Comparison of ENCODE assay signal across 9 mouse cellular contexts in the genomic region with DNA sequence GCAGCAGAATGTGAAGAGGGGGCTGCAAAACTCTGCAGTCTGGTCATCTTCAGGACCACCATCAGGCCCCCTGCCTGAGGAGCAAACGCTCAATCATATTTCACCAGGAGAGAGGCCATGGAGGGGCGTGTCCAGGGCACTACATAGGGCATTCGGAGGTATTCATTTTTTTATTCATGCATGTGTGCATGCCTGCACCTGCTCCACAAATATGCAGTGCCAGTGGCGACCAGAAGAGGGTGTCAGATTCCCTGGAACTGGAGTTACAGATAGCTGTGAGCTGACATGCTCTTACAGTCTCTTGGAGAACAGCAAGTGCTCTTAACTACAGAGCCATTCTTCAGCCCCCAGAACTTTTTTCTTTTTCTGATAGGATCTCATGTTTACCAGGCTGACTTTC. TPM values are rescaled to one million over a fixed set of nuclear protein-coding genes. Genes with fewer than 3 reads are reported as not detected.
DNase-seq lines count a peak whose midpoint lies in the region; ATAC-seq lines count a peak whose summit lies in the region.
"Had no signal": no experiment of that assay in that cellular context is flagged by ENCODE, and none has a peak within 500 bp of the region (broad histone marks: within the 10 kb centered on the region; RNA-seq: fewer than 3 reads in every experiment).

No protein-coding gene starts in this region.

- peak; percentile 68; the same call in 1 of the 2 replicates for ATAC-seq in forebrain, embryonic 13.5 days
- ATAC-seq in liver, embryonic 12.5 days: peak; percentile 64; the same call in 1 of the 2 replicates
- peak; percentile 74 for ATAC-seq in neural tube, embryonic 14.5 days (ENCODE audit: low read depth)
- no peak for ATAC-seq in monocyte, adult 5-6 weeks (replicated peaks; ENCODE audit: insufficient number of reproducible peaks, low FRiP score, low TSS enrichment, poor library complexity, severe bottlenecking)

- no peaks in the 10 kb centered on the region for H3K9me3 ChIP-seq in forebrain, embryonic 13.5 days (replicated peaks)
- no peaks in the 10 kb centered on the region for H3K9me3 ChIP-seq in liver, embryonic 12.5 days (replicated peaks)
- no peaks in the 10 kb centered on the region for H3K9me3 ChIP-seq in neural tube, embryonic 14.5 days (ENCODE audit: control insufficient read depth, low read length)

- H3K4me2 ChIP-seq in forebrain, embryonic 13.5 days: no peak overlapping the region
- no peak overlapping the region for H3K4me2 ChIP-seq in liver, embryonic 12.5 days
- no peak overlapping the region for H3K4me2 ChIP-seq in neural tube, embryonic 14.5 days (ENCODE audit: low read depth, low read length)

- H3K4me1 ChIP-seq in forebrain, embryonic 13.5 days: no peaks in the 10 kb centered on the region
- no peaks in the 10 kb centered on the region for H3K4me1 ChIP-seq in liver, embryonic 12.5 days
- H3K4me1 ChIP-seq in neural tube, embryonic 14.5 days (ENCODE audit: control insufficient read depth, insufficient read depth, low read length): no peaks in the 10 kb centered on the region

- no peak overlapping the region for H3K4me3 ChIP-seq in forebrain, embryonic 13.5 days
- no peak overlapping the region for H3K4me3 ChIP-seq in liver, embryonic 12.5 days
- no peak overlapping the region for H3K4me3 ChIP-seq in neural tube, embryonic 14.5 days (ENCODE audit: low read depth, low read length)
- H3K4me3 ChIP-seq: erythroblast, embryonic 14.5 days had no signal

- WGBS in forebrain, embryonic 13.5 days: 29% methylated on average over 4 of the region's 4 CpGs
- 28% methylated on average over 4 of the region's 4 CpGs for WGBS in liver, embryonic 12.5 days (ENCODE audit: insufficient replicate concordance)
- WGBS in neural tube, embryonic 14.5 days: 19% methylated on average over 4 of the region's 4 CpGs

- H3K27me3 ChIP-seq in forebrain, embryonic 13.5 days: no peaks in the 10 kb centered on the region
- peaks cover 23% of the 10 kb centered on the region; the same call in 1 of the 2 replicates for H3K27me3 ChIP-seq in liver, embryonic 12.5 days (replicated peaks)
- H3K27me3 ChIP-seq in neural tube, embryonic 14.5 days (ENCODE audit: control insufficient read depth, insufficient read depth, low read length): no peaks in the 10 kb centered on the region

- peak; percentile 46 for DNase-seq in ovary, postnatal 36 days (ENCODE audit: low spot score)
- DNase-seq in ovary, adult 18-20 months (ENCODE audit: low spot score): no peak
- DNase-seq in c-Kit-positive CD71-negative TER-119-negative erythroid progenitor cells, embryonic 14.5 days (ENCODE audit: low read depth): peak; percentile 42
- DNase-seq in kidney, postnatal 14 days: peak; percentile 45

- no peak overlapping the region for H3K27ac ChIP-seq in forebrain, embryonic 13.5 days
- H3K27ac ChIP-seq in liver, embryonic 12.5 days: no peak overlapping the region
- no peak overlapping the region for H3K27ac ChIP-seq in neural tube, embryonic 14.5 days (ENCODE audit: low read depth, low read length)

- no peak overlapping the region for H3K9ac ChIP-seq in forebrain, embryonic 13.5 days
- no peak overlapping the region for H3K9ac ChIP-seq in liver, embryonic 12.5 days
- H3K9ac ChIP-seq in neural tube, embryonic 14.5 days (replicated peaks; ENCODE audit: low read depth, low read length): no peak overlapping the region

- no peaks in the 10 kb centered on the region for H3K36me3 ChIP-seq in forebrain, embryonic 13.5 days (ENCODE audit: poor library complexity, severe bottlenecking)
- no peaks in the 10 kb centered on the region for H3K36me3 ChIP-seq in liver, embryonic 12.5 days
- no peaks in the 10 kb centered on the region for H3K36me3 ChIP-seq in neural tube, embryonic 14.5 days (ENCODE audit: control insufficient read depth, insufficient read depth, low read length)

RNA-seq across cellular contexts. Expression of gene Gpr6, which starts 56.4 kb away (rescaled TPM):
- 0.23 and 0.25 TPM in 2 replicates for polyA plus RNA-seq in forebrain, embryonic 13.5 days (2015; fragmentation: Nextera tagmentation; extraction: Ambion mirVana)
- polyA plus RNA-seq in liver, embryonic 12.5 days (2016; fragmentation: Nextera tagmentation; extraction: Ambion mirVana): not detected in 2 replicates
- polyA plus RNA-seq in neural tube, embryonic 14.5 days (2014; fragmentation: Nextera tagmentation; extraction: Ambion mirVana): 0.33 and 0.92 TPM in 2 replicates
- not detected in 3 replicates for total RNA-seq in monocyte, adult 5-6 weeks (2017)
- polyA plus RNA-seq: erythroblast, embryonic 14.5 days had no signal
